Mouse (Mus musculus) adrenal gland, adult 8-10 months (tissue): ENCODE data around the gene Acsl6. TPM values are rescaled to one million over a fixed set of nuclear protein-coding genes. Genes with fewer than 3 reads are reported as not detected.

Source experiments
- DNase-seq: peaks from one replicate; pipeline ENCODE4 v3.0.0; 2022
- total RNA-seq, 4 experiments: library from RNA; stranded (reverse); gene quantifications; 2 replicates each; pipeline ENCODE4 v1.2.4; 2022

Gene Acsl6
- total RNA-seq, 4 experiments from 2014 or later, result 8.0 to 11.3 (median 8.6) TPM

GRCm38 (mm10) chr11:54307139-54307816, 3.7 kb downstream of the Acsl6 start:
- peak; percentile 68 for DNase-seq

GRCm38 (mm10) chr11:54310588-54310987, 7.0 kb downstream of the Acsl6 start:
- DNase-seq, result no peak

- DNase-seq, result peak; percentile 66
These were observed 8.4 kb downstream of the Acsl6 start for GRCm38 (mm10) chr11:54312021-54312420.

- no peak for DNase-seq
These were observed 9.0 kb downstream of the Acsl6 start for GRCm38 (mm10) chr11:54312603-54313002.

GRCm38 (mm10) chr11:54313391-54314360, 10.1 kb downstream of the Acsl6 start:
- DNase-seq, result no peak

GRCm38 (mm10) chr11:54314740-54315139, 11.1 kb downstream of the Acsl6 start:
- no peak for DNase-seq

- no peak for DNase-seq
These were observed 11.7 kb downstream of the Acsl6 start for GRCm38 (mm10) chr11:54315336-54315735.

GRCm38 (mm10) chr11:54317361-54317760, 13.8 kb downstream of the Acsl6 start:
- no peak for DNase-seq

GRCm38 (mm10) chr11:54317795-54318194, 14.2 kb downstream of the Acsl6 start:
- DNase-seq, result no peak

- DNase-seq, result no peak
These were observed 18.4 kb downstream of the Acsl6 start for GRCm38 (mm10) chr11:54321802-54322532.

- DNase-seq, result no peak
These were observed 28.0 kb downstream of the Acsl6 start for GRCm38 (mm10) chr11:54331463-54332183.

- DNase-seq, result no peak
These were observed 32.6 kb downstream of the Acsl6 start for GRCm38 (mm10) chr11:54336165-54336707.

- no peak for DNase-seq
These were observed 40.1 kb downstream of the Acsl6 start for GRCm38 (mm10) chr11:54343703-54344102.

- no peak for DNase-seq
These were observed 48.1 kb downstream of the Acsl6 start for GRCm38 (mm10) chr11:54351704-54352103.

- DNase-seq, result no peak
These were observed 49.6 kb downstream of the Acsl6 start for GRCm38 (mm10) chr11:54353121-54353576.

- no peak for DNase-seq
These were observed 51.3 kb downstream of the Acsl6 start for GRCm38 (mm10) chr11:54354595-54355563.

GRCm38 (mm10) chr11:54355564-54355955, 52.0 kb downstream of the Acsl6 start:
- no peak for DNase-seq

- no peak for DNase-seq
These were observed 53.1 kb downstream of the Acsl6 start for GRCm38 (mm10) chr11:54356676-54357075.

- no peak for DNase-seq
These were observed 69.0 kb downstream of the Acsl6 start for GRCm38 (mm10) chr11:54372553-54372952.

GRCm38 (mm10) chr11:54390386-54390785, 86.8 kb downstream of the Acsl6 start:
- no peak for DNase-seq
